Comparison of ENCODE assay signal across 8 mouse cellular contexts in the genomic region with DNA sequence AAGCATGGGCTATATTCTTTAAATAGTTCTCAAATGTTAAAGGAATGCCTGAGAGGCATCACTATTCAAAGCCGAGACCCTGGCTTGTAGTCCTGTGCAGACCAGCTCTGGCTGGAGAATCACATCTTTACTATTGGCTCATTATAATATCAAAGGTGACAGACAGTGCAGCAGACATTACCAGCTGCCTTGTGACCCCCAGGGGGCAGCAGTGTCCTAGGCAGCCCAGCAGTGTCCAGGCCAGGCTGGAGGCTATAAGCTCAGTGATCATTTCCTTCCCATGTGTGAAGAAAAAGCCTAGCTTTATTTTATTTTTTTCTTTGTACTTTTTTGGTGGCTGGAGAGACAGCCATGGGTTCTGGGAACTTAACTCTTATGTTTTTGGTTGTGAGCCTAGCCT.
DNase-seq lines count a peak whose midpoint lies in the region; ATAC-seq and TF ChIP-seq lines count a peak whose summit lies in the region.

No protein-coding gene starts in this region.

- H3K27ac ChIP-seq in limb, embryonic 14.5 days (replicated peaks; ENCODE audit: low read depth, low read length): peak overlapping the region; percentile 48; the same call in 1 of the 2 replicates
- H3K27ac ChIP-seq in midbrain, embryonic 16.5 days (ENCODE audit: low read length): no peak overlapping the region

- WGBS in limb, embryonic 14.5 days: 44% methylated on average over 1 of the region's 1 CpGs
- 25% methylated on average over 1 of the region's 1 CpGs for WGBS in midbrain, embryonic 16.5 days

- no peaks in the 10 kb centered on the region for H3K27me3 ChIP-seq in limb, embryonic 14.5 days (ENCODE audit: control insufficient read depth, insufficient read depth, low read length)
- no peaks in the 10 kb centered on the region for H3K27me3 ChIP-seq in midbrain, embryonic 16.5 days (ENCODE audit: control insufficient read depth, insufficient read depth, low read depth, low read length)

- H3K36me3 ChIP-seq in limb, embryonic 14.5 days (ENCODE audit: control insufficient read depth, insufficient read depth, low read length): peaks cover 63% of the 10 kb centered on the region
- H3K36me3 ChIP-seq in midbrain, embryonic 16.5 days (ENCODE audit: control insufficient read depth, insufficient read depth, low read length): peaks cover 14% of the 10 kb centered on the region

- ATAC-seq in limb, embryonic 14.5 days (ENCODE audit: low FRiP score, low read depth): no peak
- ATAC-seq in midbrain, embryonic 16.5 days: peak; percentile 81

- intact Hi-C loops in left cerebral cortex, postnatal 14 days (cut with DNase I): no loop called here
- intact Hi-C loops in heart, postnatal 36 days (cut with DNase I): loop anchor here (1.0 to 2.0 kb wide), 3 partner anchors 399 to 649 kb away; no protein-coding TSS in a partner anchor

- H3K9ac ChIP-seq in limb, embryonic 14.5 days (ENCODE audit: low read depth, low read length, severe bottlenecking): no peak overlapping the region
- no peak overlapping the region for H3K9ac ChIP-seq in midbrain, embryonic 16.5 days (ENCODE audit: low read depth, low read length)

- H3K4me2 ChIP-seq in limb, embryonic 14.5 days (replicated peaks; ENCODE audit: low read depth, low read length, severe bottlenecking): no peak overlapping the region
- no peak overlapping the region for H3K4me2 ChIP-seq in midbrain, embryonic 16.5 days (ENCODE audit: low read length)

- H3K9me3 ChIP-seq in limb, embryonic 14.5 days (ENCODE audit: control insufficient read depth, low read length): no peaks in the 10 kb centered on the region
- no peaks in the 10 kb centered on the region for H3K9me3 ChIP-seq in midbrain, embryonic 16.5 days (replicated peaks; ENCODE audit: control insufficient read depth, low read length, poor library complexity, severe bottlenecking)

- no peak for TF ChIP-seq POLR2A in limb, embryonic 14.5 days (IDR thresholded peaks at IDR 0.05; ENCODE audit: borderline replicate concordance, extremely low read depth, insufficient read depth, insufficient read length)

- no peak overlapping the region for H3K4me3 ChIP-seq in limb, embryonic 14.5 days (replicated peaks; ENCODE audit: low read length)
- H3K4me3 ChIP-seq in midbrain, embryonic 16.5 days (ENCODE audit: low read depth, low read length): no peak overlapping the region

- peaks cover 37% of the 10 kb centered on the region for H3K4me1 ChIP-seq in limb, embryonic 14.5 days (ENCODE audit: control insufficient read depth, insufficient read depth, low read length)
- H3K4me1 ChIP-seq in midbrain, embryonic 16.5 days (ENCODE audit: control insufficient read depth, insufficient read depth, low read length): no peaks in the 10 kb centered on the region

- DNase-seq in left cerebral cortex, postnatal 14 days (ENCODE audit: low spot score in 2 of 2): peak; percentile 31 to 36
- no peak for DNase-seq in left cerebral cortex, adult 9 months (ENCODE audit: low spot score in 2 of 2)
- peak; percentile 55 to 71 for DNase-seq in adrenal gland, adult 18-20 months (ENCODE audit: low spot score in 2 of 2)
- peak; percentile 71 for DNase-seq in embryo, embryonic 11 days
- peak; percentile 63 to 78 for DNase-seq in heart, postnatal 36 days
- DNase-seq in limb, embryonic 14.5 days (ENCODE audit: low spot score): peak; percentile 48
- DNase-seq in thymus, postnatal 14 days: peak; percentile 73

Comparison
In these comparisons a context has a peak if more than half of its experiments do, and no peak if none do; other contexts are left out.
1. DNase-seq: peak in left cerebral cortex, postnatal 14 days (2 of 2), adrenal gland, adult 18-20 months (2 of 2), embryo, embryonic 11 days (single experiment), heart, postnatal 36 days (2 of 2), limb, embryonic 14.5 days (single experiment) and thymus, postnatal 14 days (single experiment); none in left cerebral cortex, adult 9 months (0 of 2).